Mouse (Mus musculus) thymus, postnatal 10 days (tissue): ENCODE data around the gene Maip1.

ENCODE experiments used
- DNase-seq, 2 experiments: peaks; one replicate each; pipeline ENCODE4 v3.0.0; 2021; ENCODE audit warnings: low spot score in 2 of 2

Maip1 gene

DNA sequence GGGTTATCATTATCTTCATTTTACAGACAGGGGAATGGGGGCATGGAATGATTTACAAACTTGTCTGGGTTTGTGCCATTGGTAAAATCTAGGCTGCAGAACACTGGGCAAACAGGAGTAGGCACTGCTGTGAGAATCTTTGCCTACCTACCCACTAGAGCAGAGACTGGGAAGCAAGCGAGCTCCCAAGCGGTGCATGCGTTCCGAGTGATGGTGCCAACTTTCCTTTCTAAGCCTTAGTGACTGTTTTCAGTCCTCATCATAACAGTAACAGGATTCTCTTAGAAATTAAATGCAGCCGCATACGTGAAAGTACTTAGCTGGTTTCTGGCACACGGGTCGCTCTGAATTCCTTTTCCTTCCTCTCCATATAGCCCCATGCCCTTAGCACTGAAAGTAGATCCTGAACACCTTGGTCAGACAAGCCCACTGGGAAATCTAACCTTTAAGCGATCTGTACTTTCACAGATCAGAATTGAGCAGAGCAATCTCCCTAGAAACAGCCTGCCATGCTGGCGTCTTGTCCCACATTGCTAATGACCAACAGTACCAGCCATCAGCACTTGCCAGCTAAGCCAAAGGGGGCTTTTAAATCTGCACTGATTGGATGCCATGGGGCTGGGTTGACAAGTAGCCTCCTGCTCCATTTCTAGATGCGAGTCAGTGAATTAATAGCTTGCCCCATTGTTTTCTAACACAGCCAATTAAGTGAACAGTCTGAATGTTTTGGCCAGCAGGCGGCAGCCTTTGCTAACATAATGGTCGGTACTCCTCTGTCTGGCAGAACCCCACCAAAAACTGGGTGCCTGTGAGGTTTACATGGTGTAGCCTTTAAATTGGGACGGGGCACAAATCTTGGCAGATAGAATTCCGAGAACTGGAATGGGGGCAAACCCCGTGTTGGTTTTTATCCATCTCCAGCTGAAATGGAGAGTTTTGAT lies 22.5 kb downstream of the Maip1 start:
- DNase-seq: peak; percentile 70 to 86

DNA sequence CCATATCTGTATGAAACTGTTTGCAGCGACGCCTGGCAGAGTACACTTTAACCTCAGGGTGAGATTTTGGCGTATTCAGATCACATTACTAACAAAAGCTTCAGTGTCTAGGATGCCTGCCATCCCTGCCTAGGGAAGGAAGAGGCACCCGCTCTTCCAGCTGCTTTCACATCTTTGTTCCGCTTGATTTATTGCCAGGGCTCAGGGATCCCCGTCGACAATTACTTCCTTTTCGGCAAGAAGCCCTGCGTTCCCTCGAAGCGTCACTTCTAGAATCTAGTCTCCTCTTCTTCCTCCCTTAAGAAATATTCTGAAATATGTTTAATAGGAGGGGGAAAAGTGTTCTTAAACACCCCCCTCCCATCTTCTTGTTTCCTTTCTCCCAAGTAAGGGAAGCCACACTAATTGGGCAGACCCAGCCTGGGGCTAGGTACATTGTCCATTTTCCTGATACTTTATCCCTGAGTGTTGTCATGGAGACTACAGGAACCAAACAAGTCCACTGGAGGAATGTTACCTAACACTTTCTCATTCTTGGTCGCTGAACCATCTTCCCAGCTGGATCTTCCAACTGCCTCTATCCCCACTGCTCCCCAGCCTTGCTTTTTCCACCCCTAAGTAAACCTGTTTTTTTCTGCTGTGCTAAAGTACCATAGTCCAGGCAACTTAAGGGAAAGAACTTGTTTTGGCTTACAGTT lies 23.8 kb downstream of the Maip1 start:
- DNase-seq: no peak

DNA sequence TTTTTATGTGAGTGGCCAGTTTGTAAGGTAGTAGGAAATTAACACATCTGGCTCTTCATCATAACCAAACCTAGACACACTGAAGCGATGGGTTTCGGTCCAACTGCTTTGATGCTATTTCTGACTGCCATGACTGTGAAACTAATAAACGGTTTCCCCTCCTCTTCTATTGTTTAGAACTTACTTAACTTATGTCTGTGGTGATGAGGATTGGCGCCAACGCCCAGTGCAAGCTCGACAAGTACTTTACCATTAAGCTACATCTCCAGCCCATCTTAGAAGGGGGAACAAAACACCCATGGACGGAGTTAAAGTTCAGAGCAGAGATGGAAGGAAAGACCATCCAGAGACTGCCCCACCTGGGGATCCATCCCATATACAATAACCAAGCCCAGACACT lies 27.0 kb downstream of the Maip1 start:
- DNase-seq: no peak

DNA sequence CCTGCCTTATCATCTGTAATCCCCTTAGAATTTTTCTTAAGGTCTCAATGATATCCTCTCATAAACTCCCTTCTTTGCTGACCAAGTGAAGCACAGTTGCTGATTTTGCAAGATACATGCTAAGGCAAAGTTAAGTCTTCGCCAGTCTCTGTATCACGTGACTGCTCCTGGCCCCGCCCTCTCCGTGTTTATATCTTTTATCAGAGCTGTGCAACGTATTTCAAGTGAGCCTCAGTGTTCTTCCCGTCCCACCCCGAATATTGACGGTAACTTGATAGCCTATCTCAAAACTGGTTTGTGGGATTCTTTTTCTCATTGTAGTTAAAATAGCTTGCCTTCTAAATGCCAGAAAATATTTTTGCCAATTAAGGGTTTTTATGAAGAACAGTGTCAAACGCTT lies 30.3 kb downstream of the Maip1 start:
- peak; percentile 29 to 30 for DNase-seq

DNA sequence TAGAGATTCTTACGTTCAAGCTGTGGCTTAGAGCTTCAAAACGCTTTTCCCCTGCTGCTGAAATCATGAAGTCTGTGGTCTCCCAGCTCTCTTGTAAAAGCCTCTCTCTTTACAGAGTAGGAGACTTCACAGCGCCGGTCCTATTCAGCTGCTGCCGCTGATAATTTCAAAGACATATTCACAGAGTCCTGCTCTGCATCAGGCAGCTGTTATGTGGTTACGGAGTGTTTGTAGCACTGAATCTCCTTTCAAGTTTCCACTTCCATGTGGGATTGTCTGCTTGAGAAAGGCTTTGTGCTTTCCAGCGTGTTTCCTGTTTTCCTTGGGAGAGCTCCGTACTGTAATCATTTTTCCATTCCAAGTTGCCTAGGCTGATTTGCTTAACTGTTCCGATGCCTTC lies 30.8 kb downstream of the Maip1 start:
- DNase-seq: no peak

DNA sequence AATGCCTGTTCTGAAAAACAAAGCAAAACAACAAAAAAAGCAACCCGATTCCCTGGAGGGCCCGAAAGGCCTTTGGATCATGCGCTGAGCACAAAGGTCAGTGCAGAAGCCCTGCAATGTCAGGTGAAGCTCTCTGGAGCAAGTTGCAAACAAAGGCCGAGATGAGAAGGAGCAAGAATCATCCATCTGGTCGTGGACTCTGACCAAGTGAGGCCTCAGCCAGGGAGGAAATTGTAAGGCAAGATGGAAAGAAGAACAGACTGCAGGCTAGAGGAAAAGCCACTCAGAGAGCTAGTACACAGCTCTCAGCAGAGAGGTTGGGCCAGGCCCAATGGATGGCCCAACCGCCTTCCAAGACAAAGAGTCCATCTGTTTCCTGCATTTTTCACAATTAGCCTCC lies 32.9 kb downstream of the Maip1 start:
- DNase-seq: no peak

GRCm38 (mm10) chr1:57440771-57441170 lies 34.6 kb downstream of the Maip1 start:
- no peak for DNase-seq

DNA sequence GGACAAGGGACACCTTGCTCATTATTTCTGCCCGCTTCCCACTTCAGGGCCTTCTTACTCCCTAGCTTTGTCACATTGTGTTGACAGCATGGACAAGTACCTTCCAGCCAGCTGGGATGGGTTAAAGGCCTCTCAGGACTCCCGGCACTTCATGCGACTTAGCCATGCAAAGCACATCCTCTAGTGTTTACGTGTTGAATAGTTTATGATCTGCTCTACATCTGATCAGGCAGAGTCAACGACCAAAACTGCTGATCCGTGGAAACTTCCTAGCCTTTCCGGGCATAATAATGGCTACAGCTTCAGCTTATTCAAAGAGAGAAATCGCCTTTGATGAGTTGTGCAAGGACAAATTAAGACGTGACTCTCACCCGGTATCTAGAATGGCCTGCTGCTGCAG lies 39.6 kb downstream of the Maip1 start:
- no peak for DNase-seq

DNA sequence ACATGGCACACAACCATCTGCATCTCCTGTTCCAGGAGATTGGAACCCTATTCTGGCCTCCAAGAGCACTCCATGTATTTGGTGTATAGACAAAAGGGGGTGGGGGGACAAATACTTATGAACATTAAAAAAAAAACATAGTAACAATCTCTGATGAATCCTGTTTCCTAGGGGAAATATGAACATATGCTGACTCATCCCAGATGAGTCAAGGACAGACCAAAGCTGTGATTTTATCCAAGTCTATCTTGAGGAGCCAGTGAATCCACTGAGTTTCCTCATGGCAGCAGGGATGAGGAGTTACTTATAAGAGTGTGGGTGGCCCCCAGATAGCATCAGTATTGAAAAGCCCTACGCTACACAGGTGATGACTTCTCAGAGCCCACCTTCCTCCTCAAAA lies 44.1 kb downstream of the Maip1 start:
- DNase-seq: no peak

GRCm38 (mm10) chr1:57460305-57460940 lies 54.3 kb downstream of the Maip1 start:
- DNase-seq: no peak
